Mouse (Mus musculus) spleen, postnatal 36 days (tissue): Measurements from ENCODE around the gene Dvl1.

Experiments used
- DNase-seq, 2 experiments: peaks; one replicate each; pipeline ENCODE4 v3.0.0; 2022; ENCODE audit warnings: low spot score in 2 of 2, mixed read lengths in 1 of 2

Dvl1 gene

GRCm38 (mm10) chr4:155846871-155847578, at the start of gene Dvl1:
Gene Dvl1, plus strand, starts transcription at chr4:155847402.
- DNase-seq = peak; percentile 87 to 88

GRCm38 (mm10) chr4:155802075-155802474, 45.1 kb upstream of the Dvl1 start:
- DNase-seq = no peak

DNA sequence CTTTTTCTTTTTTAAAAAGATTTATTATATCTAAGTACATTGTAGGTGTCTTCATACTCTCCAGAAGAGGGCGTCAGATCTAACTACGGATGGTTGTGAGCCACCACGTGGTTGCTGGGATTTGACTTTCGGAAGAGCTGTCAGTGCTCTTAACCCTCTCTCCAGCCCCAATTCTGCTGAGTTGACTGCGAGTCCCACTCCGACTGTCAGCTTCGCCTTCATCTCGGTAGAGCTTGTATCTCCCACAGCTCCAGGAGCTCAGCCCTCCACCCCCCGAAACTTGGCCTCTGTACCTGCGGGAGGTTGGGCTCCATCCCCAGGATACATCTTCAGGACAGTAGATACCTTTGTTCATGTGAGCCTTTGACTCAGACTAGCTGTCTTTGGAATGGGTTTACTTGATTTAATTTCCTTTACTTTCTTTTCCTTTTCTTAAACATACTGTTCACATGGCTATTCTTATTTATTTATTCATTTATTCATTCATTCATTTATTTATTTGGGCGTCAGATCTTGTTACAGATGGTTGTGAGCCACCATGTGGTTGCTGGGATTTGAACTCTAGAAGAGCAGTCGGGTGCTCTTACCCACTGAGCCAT, 44.4 kb upstream of the Dvl1 start, which contains the start of gene Mrpl20:
Gene Mrpl20 (plus strand): TSS at position 138 of the 599 bp plus-strand sequence.
- DNase-seq = no peak

DNA sequence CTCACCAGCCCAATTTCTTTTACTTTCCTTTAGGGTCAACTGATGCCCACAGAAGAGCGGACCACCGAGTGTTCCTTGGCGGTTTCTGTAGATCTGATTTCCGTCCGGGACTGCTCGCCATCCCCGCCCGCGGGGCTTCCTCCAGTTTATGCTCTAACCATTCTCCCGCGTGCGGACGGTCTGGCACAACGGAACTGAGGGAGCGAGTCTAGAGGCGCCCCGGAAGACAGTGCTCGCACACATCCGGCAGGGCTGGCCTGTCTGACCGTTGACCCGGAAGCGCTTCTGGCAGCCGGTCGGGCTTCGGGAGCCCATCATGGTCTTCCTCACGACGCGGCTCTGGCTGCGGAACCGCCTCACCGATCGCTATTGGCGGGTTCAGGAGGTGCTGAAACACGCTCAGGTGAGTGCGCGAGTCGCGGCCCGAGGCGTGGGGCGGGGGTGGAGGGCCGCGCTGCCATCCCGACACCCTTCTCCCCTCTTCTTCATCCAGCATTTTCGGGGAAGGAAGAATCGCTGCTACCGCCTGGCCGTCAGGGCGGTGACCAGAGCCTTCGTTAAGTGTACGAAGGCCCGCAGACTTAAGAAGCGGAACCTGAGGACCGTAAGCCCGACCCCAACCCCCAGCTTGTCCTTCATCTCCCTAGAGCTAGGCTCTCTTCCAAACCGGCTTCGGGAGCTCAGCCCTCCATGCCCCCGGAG, 43.7 kb upstream of the Dvl1 start:
- peak; percentile 92 to 94 for DNase-seq

DNA sequence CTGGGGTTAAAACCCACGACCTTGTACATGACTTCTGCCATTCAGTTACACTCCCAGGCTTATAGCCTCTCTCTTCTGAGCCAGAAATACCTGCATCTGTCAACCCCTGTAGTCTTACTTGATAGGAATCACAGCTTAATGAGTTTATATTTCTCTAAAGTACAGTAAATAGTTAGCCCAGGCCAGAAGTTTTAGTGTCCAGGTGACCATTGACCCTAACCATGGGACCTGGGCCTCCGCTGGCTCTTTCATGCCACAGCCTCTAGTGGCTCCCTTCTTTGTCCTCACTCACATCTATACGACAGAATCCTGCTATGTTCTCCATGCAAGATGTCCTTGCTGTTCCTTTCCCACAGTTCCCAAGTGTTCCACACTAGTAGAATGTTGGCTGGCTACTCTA, 39.4 kb upstream of the Dvl1 start:
- no peak for DNase-seq

DNA sequence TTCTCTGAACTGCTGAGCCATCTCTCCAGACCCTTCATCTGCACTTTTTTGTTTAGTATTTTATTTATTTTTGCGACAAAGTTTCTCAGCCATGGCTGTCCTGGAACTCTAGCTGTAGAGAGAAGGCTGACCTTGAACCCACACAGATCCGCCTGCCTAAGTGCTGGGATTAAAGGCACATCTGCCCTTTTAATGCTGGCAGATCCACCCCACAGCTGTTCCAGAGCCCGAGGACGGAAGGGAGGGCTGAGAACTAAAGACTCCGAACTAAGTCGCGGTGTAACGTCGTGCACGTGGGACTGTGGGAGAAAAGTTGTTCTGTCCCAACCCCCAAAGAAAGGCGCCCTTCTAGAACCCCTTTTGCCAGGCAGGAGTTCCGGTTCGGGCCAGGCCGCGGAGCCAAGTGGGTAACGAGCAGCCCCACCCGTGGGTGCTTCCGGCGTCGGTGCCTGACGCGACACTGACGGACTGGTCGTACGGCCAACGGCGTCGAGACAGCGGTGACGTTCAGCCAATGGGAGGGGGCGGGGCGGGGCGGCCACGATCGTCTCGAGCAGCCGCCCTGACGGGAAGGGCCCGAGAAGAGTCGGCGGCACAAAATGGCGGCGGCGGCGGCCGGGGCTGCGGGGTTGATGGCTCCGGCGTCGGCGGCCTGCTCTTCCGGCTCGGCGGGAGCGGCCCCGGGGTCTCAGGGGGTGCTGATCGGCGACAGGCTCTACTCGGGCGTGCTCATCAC, 35.1 kb upstream of the Dvl1 start, which contains the start of gene Ccnl2:
Gene Ccnl2 (plus strand): TSS at position 561 of the 736 bp plus-strand sequence.
- peak; percentile 95 for DNase-seq

DNA sequence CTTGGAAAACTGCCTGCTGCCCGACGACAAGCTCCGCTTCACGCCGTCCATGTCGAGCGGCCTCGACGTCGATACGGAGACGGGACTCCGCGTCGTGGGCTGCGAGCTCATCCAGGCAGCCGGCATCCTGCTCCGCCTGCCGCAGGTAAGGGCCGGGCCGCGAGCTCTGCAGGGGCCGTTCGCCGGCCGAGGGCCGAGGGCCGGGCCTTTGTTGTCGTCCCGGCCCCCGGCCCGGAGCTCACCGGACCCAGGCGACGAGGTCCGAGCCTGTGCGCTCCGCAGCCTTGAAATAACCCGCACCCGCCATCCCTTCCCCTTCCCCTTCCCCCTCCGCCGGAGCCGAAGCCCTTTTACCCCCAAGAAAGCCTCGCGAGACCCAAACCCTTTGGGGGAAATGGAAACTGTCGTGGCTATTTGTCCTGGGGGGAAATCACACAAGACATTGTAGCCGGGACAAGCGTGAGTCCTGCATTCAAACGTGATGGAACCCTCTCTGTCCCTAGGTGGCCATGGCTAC, 34.5 kb upstream of the Dvl1 start:
- peak in 1 of 2 experiments; percentile 31 for DNase-seq

DNA sequence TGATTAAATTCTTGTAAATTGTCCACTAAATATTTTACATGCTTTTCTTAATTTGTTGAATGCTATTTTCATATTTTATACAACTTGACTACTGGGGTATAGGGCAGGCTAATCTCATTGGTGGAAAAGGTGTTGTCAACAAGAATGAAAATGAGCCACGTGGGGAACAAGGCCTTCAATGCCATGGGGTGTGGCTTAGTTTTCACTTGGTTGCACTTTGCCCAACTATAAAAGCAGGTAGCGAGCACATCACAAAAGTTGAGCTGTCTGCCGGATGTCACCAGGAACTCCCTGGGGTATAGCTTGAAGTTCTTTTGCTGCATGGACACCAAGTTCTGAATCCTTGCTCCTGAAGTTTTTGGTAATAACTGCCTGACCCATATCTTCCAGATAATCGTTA, 29.7 kb upstream of the Dvl1 start:
- no peak for DNase-seq

- DNase-seq = no peak
Observed at GRCm38 (mm10) chr4:155821025-155821424, 26.2 kb upstream of the Dvl1 start.

DNA sequence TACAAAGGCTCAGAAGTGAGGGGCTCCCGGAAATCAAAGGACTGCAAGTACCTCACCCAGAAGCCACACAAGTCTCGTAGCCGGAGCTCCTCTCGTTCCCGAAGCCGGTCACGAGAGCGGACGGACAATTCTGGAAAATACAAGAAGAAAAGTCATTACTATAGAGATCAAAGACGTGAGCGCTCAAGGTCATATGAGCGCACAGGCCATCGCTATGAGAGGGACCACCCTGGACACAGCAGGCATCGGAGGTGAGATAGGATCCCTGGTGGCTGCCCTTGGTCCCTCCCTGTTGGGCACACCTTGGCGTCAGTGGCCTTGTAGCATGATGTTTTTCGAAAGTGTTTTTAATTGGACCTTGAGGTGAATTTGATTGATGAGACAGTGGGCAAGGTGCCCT, 23.8 kb upstream of the Dvl1 start:
- no peak for DNase-seq

GRCm38 (mm10) chr4:155829866-155830265, 17.3 kb upstream of the Dvl1 start:
- DNase-seq = no peak

- DNase-seq = no peak
Observed at GRCm38 (mm10) chr4:155830596-155830995, 16.6 kb upstream of the Dvl1 start.

- peak; percentile 95 to 96 for DNase-seq
Observed at GRCm38 (mm10) chr4:155831205-155831766, 15.9 kb upstream of the Dvl1 start, which contains the start of gene Aurkaip1. Gene Aurkaip1, plus strand, starts transcription at chr4:155831272.

- no peak for DNase-seq
Observed at GRCm38 (mm10) chr4:155831831-155832230, 15.4 kb upstream of the Dvl1 start.

DNA sequence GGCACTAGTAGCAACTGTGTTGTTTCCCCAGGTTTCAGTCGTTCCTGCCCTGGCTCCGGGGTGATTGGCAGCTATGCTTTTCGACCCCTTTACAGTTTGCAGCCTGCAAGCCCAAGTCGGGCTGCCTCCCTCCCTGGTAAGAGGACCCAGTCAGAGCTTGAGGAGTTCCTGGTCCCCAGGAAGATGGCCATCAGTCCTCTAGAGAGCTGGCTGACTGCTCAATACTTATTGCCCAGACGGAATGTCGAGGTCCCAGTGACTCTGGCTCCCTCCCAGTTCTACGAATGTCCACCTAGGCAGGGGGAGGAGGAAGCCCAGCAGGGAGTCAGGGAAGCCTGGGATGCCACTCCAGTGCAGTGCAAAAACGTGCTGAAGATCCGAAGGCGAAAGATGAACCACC, 14.9 kb upstream of the Dvl1 start:
- DNase-seq = no peak

DNA sequence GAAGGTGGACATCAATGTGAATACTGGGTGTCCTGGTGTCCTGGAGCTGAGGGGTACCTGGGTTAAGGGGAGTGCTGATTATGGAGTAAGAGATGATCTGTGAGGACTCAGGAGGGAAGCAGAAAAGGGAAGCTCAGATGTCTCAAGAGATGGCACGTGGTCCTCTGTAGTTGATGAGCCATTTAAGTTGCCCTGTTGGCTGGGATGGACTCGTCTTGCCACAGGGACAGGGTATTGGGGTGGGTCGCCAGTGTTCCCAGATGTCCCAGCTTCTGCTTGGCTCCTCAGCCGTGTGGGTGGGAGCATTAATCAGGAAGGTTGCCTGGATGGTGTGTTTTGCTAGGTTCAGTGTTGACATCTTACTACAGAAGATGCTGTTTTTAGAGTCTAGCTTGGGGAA, 14.0 kb upstream of the Dvl1 start:
- DNase-seq = no peak

GRCm38 (mm10) chr4:155833836-155834235, 13.4 kb upstream of the Dvl1 start:
- DNase-seq = peak; percentile 70 to 71

GRCm38 (mm10) chr4:155837404-155838010, 9.7 kb upstream of the Dvl1 start:
- DNase-seq = no peak

GRCm38 (mm10) chr4:155838187-155839153, 8.7 kb upstream of the Dvl1 start:
- no peak for DNase-seq

DNA sequence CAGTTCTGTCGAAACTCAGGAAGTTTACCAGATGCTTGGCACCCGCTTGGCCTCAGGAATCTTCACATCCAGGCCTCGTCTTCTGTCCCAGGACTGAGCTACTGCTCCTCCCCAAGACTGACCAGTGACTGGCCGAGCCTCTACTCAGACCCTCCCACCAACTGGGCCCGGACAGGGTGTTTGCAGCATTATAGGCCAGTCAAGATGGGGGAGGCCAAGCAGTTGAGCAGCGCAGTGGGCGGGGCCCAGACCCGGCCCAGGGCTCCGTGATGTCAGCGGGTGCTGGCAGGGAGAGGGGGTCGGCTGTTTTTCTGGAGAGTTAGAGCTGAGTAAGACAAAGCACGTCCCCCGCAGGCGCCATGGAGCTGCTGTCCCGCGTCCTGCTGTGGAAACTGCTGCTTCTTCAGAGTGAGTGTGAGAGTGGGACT, 7.7 kb upstream of the Dvl1 start, which contains the start of gene Mxra8:
Gene Mxra8 (plus strand): TSS at position 198 of the 428 bp plus-strand sequence.
- no peak for DNase-seq
